Mouse (Mus musculus): ENCODE data around the gene Cables2. TPM values are rescaled to one million over a fixed set of nuclear protein-coding genes. Genes with fewer than 3 reads are reported as not detected.

The Cables2 gene
- polyA plus RNA-seq, 1 experiment from 2014 or later, result 5.9 TPM

DNA sequence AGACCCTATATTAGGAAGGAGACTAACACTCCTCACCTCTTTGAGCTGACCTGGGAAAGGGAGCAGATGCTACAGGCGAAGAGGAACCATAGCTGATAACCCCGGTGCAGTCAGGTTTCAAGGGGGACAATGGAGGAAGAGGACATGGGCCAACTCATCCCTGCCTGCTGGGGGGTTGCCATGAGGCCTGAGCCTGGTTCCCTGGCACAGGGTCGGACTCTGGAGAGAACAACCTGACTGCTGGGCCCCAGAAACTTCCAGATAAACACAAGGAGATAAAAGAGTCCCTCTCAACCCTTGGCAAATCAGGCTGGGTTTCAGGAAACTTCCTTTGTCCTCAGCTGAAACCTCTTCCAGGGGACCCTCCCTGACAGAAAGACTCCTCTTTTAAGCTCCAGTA, 55.1 kb downstream of the Cables2 start:
- Histone ChIP-seq H3K27ac (no peak overlapping the region), H3K4me3 (ENCODE audit: inconsistent target) (no peak overlapping the region), H3K79me2 (ENCODE audit: inconsistent target) (no peaks in the 10 kb centered on the region), H3K36me3 (ENCODE audit: inconsistent target) (no peaks in the 10 kb centered on the region)
- 83% methylated on average over 3 of the region's 3 CpGs for WGBS (ENCODE audit: missing documents)

DNA sequence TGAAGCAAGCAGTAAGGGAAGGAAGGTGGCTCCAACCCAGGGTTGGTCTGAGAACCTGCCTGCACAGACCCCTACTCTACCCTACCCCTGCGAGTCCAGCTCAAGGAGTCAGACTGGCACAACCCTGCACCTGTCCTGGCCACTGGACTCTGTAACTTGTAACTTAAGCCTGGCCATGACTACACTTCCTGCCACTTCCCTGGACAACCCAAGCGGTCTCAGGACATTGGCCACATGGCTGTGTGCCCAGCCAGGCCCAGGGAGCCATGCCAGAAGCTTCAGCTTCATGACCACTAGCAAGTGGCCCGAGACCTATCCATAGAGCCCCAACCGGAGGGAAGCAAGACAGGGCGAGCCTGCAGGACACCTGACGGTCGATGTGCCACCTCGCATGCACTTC, 55.7 kb downstream of the Cables2 start:
- Histone ChIP-seq H3K79me2 (ENCODE audit: inconsistent target) (no peaks in the 10 kb centered on the region), H3K27ac (no peak overlapping the region), H3K36me3 (ENCODE audit: inconsistent target) (no peaks in the 10 kb centered on the region), H3K4me3 (ENCODE audit: inconsistent target) (no peak overlapping the region)
- WGBS (ENCODE audit: missing documents), result 85% methylated on average over 8 of the region's 8 CpGs

DNA sequence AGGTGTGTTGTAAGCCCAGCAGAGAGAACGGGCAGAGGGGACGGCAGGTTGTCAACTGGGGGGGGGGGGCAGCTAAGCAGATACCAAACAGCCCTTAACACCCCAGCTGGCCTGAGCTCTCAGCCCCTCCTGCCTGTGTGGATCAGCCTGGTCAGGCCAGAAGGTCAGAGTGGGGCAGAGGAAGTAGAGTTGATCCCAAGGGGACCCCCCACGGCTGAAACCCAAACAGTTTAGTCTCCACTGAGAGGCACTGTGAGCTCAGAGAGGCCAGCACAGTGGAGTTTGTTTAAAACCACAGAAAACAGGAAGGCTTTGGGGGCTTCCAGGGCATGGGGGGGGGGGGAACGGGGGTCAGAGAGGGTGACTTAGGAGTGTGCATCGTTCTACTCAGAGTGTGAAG, 56.4 kb downstream of the Cables2 start:
- Histone ChIP-seq H3K36me3 (ENCODE audit: inconsistent target) (no peaks in the 10 kb centered on the region), H3K79me2 (ENCODE audit: inconsistent target) (no peaks in the 10 kb centered on the region), H3K4me3 (ENCODE audit: inconsistent target) (no peak overlapping the region), H3K27ac (no peak overlapping the region)
- WGBS (ENCODE audit: missing documents), result 35% methylated on average over 5 of the region's 5 CpGs

DNA sequence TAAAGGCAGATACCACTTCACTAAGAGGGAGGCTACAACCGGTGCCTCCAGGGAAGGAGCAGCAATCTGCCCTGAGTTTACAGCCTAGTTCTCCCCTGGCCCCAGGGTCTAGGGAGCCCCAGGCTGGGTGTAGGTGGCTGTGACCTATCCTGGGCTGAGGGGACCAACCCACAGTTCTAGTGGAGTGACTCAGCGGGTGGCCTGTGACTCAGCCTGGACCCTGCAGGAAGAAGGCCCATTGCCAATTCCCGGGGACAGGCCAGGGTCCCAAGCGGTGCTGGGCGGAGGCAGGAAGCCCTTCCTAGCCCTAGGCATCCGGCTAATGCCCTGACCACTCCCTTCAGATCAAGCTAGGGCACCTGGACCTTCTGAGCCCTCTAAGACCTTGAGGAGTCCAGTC, 57.3 kb downstream of the Cables2 start:
- Histone ChIP-seq H3K36me3 (ENCODE audit: inconsistent target) (no peaks in the 10 kb centered on the region), H3K27ac (no peak overlapping the region), H3K79me2 (ENCODE audit: inconsistent target) (no peaks in the 10 kb centered on the region), H3K4me3 (ENCODE audit: inconsistent target) (no peak overlapping the region)
- WGBS (ENCODE audit: missing documents), result 49% methylated on average over 6 of the region's 6 CpGs

DNA sequence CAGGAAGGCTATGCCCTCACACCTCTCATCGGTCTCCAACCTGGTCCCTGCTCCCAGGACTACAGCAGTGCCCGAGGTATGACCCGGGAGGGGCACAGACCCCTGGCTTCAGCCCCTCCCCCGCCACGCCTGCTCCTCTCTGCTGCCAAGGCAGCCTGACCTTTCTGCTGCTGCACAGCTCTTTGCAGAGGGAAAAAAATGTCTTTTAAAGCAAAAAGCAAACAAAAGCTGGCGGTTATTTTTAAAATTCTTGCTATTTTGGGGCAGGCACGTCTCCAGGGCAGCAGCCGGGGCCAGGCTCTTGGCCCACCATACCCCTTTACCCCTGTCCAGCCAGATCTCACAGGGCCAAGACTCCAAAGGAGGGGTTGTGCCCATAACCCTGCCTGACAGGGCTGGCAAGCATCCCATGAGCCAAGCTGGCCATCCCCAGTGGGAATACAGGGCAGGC, 58.3 kb downstream of the Cables2 start:
- H3K36me3 ChIP-seq (ENCODE audit: inconsistent target), result no peaks in the 10 kb centered on the region
- no peaks in the 10 kb centered on the region for H3K79me2 ChIP-seq (ENCODE audit: inconsistent target)
- no peak overlapping the region for H3K4me3 ChIP-seq (ENCODE audit: inconsistent target)
- no peak overlapping the region for H3K27ac ChIP-seq
- WGBS (ENCODE audit: missing documents), result 87% methylated on average over 8 of the region's 8 CpGs

DNA sequence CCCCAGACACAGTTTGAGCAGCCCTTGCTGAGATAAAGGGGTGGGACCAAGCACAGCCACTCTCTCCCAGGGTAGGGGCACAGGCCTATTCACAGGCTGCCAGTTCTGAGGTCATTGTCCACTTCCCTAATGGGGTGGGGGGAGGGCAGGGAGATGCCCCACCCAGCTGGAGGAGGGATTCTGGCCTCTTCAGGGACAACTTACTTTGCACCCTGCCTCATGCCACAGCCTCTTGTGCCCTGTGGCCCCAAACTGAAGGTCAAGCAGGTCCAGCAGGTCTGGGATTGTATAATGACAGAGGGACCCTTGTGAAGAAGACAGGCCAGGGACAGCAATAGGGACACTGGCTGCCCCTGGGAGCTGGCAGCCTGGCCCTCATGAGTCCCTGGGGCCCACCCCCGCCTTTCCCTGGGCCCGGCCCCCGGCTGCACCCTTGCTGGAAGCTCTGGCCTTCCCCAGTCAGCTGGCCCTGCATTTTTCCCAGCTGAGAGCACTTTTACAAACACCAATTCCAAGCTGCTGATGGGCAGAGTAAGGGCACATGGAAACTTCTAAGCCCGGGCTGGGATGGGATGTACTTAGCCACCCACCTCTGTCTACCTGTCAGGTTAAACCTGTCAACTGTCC, 58.8 kb downstream of the Cables2 start:
- WGBS (ENCODE audit: missing documents), result 96% methylated on average over 4 of the region's 4 CpGs
- Histone ChIP-seq H3K79me2 (ENCODE audit: inconsistent target) (no peaks in the 10 kb centered on the region), H3K27ac (no peak overlapping the region), H3K4me3 (ENCODE audit: inconsistent target) (no peak overlapping the region), H3K36me3 (ENCODE audit: inconsistent target) (no peaks in the 10 kb centered on the region)

DNA sequence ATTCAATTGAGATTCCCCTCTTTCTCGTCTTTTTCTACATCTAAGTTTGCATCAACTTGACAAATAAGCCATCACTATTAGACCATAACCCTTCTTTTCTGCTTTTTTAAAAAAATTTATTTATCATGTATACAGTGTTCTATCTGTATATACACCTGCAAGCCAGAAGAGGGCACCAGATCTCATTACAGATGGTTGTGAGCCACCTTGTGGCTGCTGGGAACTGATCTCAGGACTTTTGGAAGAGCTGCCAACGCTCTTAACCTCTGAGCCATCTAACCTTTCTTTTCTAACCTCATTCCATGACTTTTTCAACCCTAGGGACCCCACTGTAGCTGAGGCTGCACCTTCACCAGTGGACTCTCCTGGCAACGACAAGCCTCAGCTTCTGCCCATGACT, 61.0 kb downstream of the Cables2 start:
- H3K79me2 ChIP-seq (ENCODE audit: inconsistent target), result no peaks in the 10 kb centered on the region
- H3K36me3 ChIP-seq (ENCODE audit: inconsistent target), result no peaks in the 10 kb centered on the region
- H3K27ac ChIP-seq, result no peak overlapping the region
- H3K4me3 ChIP-seq (ENCODE audit: inconsistent target), result no peak overlapping the region
- WGBS (ENCODE audit: missing documents), result 91% methylated on average over 3 of the region's 3 CpGs

DNA sequence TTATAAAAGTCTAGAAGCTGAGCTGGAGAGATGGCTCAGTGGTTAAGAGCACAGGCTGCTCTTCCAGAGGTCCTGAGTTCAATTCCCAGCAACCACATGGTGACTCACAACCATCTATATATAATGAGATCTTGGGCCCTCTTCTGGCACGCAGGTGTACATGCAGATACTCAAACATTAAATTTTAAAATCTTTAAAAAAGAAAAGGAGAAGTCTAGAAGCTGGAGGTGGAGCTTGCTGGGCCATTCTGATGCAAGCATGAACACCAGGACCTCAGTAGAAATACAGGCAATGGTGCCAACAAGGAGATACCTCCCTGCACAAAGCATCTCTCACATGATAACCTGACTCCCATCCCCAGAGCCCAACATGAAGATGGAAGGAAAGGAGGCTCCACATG, 64.3 kb downstream of the Cables2 start:
- Histone ChIP-seq H3K4me3 (ENCODE audit: inconsistent target) (no peak overlapping the region), H3K79me2 (ENCODE audit: inconsistent target) (no peaks in the 10 kb centered on the region), H3K27ac (no peak overlapping the region), H3K36me3 (ENCODE audit: inconsistent target) (no peaks in the 10 kb centered on the region)
- WGBS (ENCODE audit: missing documents), result 70% methylated on average over 1 of the region's 1 CpGs

Other genes with a start within 250 kb of the Cables2 start
- gene Lsm14b, start 248.5 kb downstream of the Cables2 start, polyA plus RNA-seq (2018), result 13.6 to 45.7 TPM (median 15.5 TPM) in 3 replicates
- 143 to 206 TPM (median 153 TPM) in 3 replicates for gene Psma7, start 231.1 kb downstream of the Cables2 start, polyA plus RNA-seq (2018)
- 2.0 to 3.1 TPM (median 2.5 TPM) in 3 replicates for gene Ss18l1, start 231.0 kb downstream of the Cables2 start, polyA plus RNA-seq (2018)
- gene Mtg2, start 202.9 kb downstream of the Cables2 start, polyA plus RNA-seq (2018), result 3.7 to 10.9 TPM (median 9.9 TPM) in 3 replicates
- gene Hrh3, start 169.0 kb downstream of the Cables2 start, polyA plus RNA-seq (2018), result not detected in 3 replicates
- 18.2 to 41.4 TPM (median 20.2 TPM) in 3 replicates for gene Osbpl2, start 154.2 kb downstream of the Cables2 start, polyA plus RNA-seq (2018)
- gene Adrm1, start 102.0 kb downstream of the Cables2 start, polyA plus RNA-seq (2018), result 52.2 to 95.7 TPM (median 55.8 TPM) in 3 replicates
- not detected in 3 replicates for gene Lama5, start 47.6 kb downstream of the Cables2 start, polyA plus RNA-seq (2018)
- 350 to 1,718 TPM (median 1,499 TPM) in 3 replicates for gene Rps21, start 16.1 kb downstream of the Cables2 start, polyA plus RNA-seq (2018)
- not detected in 3 replicates for gene Rbbp8nl, start 16.4 kb upstream of the Cables2 start, polyA plus RNA-seq (2018)
- gene Gata5, start 61.2 kb upstream of the Cables2 start, polyA plus RNA-seq (2018), result not detected in 3 replicates
- 0.09 to 0.52 TPM (median 0.23 TPM) in 3 replicates for gene Slco4a1, start 182.7 kb upstream of the Cables2 start, polyA plus RNA-seq (2018)
- not detected in 3 replicates for gene Ntsr1, start 226.5 kb upstream of the Cables2 start, polyA plus RNA-seq (2018)